14 mouse cellular contexts compared by ENCODE assay signal in the genomic region with DNA sequence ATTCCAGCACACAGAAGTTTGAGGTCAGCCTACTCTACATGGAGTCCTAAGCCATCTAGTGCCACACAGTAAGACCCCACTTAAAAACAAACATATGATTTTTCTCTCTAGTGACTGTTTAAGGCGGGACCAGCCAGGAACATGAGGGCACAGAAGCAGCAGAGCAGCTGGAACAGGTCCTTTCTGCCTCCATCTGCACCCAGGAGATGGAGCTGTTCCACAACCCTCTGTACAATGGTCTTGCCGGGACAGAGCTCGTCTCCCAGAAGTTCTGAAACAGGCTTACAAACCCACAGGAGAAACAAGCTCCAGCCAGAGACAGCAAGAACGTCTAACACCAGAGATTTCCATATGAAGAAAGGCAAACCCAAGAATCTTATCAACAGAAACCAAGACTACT. TPM values are rescaled to one million over a fixed set of nuclear protein-coding genes. Genes with fewer than 3 reads are reported as not detected.
A peak's percentile ranks its signal among the peaks of the same experiment; 100 is the strongest.
DNase-seq lines count a peak whose midpoint lies in the region; ATAC-seq and TF ChIP-seq lines count a peak whose summit lies in the region.
"Had no signal": no experiment of that assay in that cellular context is flagged by ENCODE, and none has a peak within 500 bp of the region (broad histone marks: within the 10 kb centered on the region; RNA-seq: fewer than 3 reads in every experiment).

No protein-coding gene starts in this region.

- no peak for ATAC-seq in kidney, embryonic 14.5 days (ENCODE audit: low FRiP score, low TSS enrichment)
- ATAC-seq in Patski: no peak
- ATAC-seq in lung, postnatal 0 days: peak; percentile 26; the same call in 1 of the 2 replicates
- ATAC-seq in midbrain, embryonic 11.5 days (ENCODE audit: low FRiP score): no peak

- no peak overlapping the region for H3K27ac ChIP-seq in cerebellum, adult 2 months (ENCODE audit: insufficient read depth, low read length)
- H3K27ac ChIP-seq in kidney, embryonic 14.5 days (ENCODE audit: low read depth, low read length): no peak overlapping the region
- no peak overlapping the region for H3K27ac ChIP-seq in lung, postnatal 0 days (ENCODE audit: low read length)
- no peak overlapping the region for H3K27ac ChIP-seq in midbrain, embryonic 11.5 days (ENCODE audit: low read depth, low read length)
- no peak overlapping the region for H3K27ac ChIP-seq in embryonic facial prominence, embryonic 10.5 days (replicated peaks)
- H3K27ac ChIP-seq: forebrain, embryonic 10.5 days; hindbrain, embryonic 14.5 days; limb, embryonic 13.5 days had no signal

- H3K36me3 ChIP-seq in kidney, embryonic 14.5 days (ENCODE audit: control insufficient read depth, insufficient read depth, low read length): no peaks in the 10 kb centered on the region
- H3K36me3 ChIP-seq in lung, postnatal 0 days (ENCODE audit: insufficient read depth, low read length): no peaks in the 10 kb centered on the region
- no peaks in the 10 kb centered on the region for H3K36me3 ChIP-seq in midbrain, embryonic 11.5 days (ENCODE audit: control insufficient read depth, insufficient read depth, low read length)
- H3K36me3 ChIP-seq in embryonic facial prominence, embryonic 10.5 days (replicated peaks): no peaks in the 10 kb centered on the region
- H3K36me3 ChIP-seq: forebrain, embryonic 10.5 days; G1E; limb, embryonic 13.5 days had no signal

- no peaks in the 10 kb centered on the region for H3K9me3 ChIP-seq in kidney, embryonic 14.5 days (ENCODE audit: control insufficient read depth, low read length)
- no peaks in the 10 kb centered on the region for H3K9me3 ChIP-seq in lung, postnatal 0 days (ENCODE audit: low read length)
- H3K9me3 ChIP-seq in midbrain, embryonic 11.5 days (ENCODE audit: control insufficient read depth, low read length): no peaks in the 10 kb centered on the region
- H3K9me3 ChIP-seq in embryonic facial prominence, embryonic 10.5 days: no peaks in the 10 kb centered on the region
- H3K9me3 ChIP-seq: forebrain, embryonic 10.5 days; limb, embryonic 13.5 days; megakaryocyte, embryonic 14.5 days had no signal

- H3K9ac ChIP-seq in kidney, embryonic 14.5 days (ENCODE audit: low read depth, low read length): no peak overlapping the region
- H3K9ac ChIP-seq in lung, postnatal 0 days (replicated peaks; ENCODE audit: low read depth): no peak overlapping the region
- H3K9ac ChIP-seq in midbrain, embryonic 11.5 days (ENCODE audit: low read length): no peak overlapping the region
- H3K9ac ChIP-seq: hindbrain, embryonic 14.5 days; limb, embryonic 13.5 days had no signal

- CTCF ChIA-PET in Patski (lab: Charles Lee): no interaction called here

- 59% methylated on average over 4 of the region's 4 CpGs for WGBS in cerebellum, adult 2 months
- 57% methylated on average over 4 of the region's 4 CpGs for WGBS in kidney, embryonic 14.5 days
- 60% methylated on average over 4 of the region's 4 CpGs for WGBS in lung, postnatal 0 days
- WGBS in midbrain, embryonic 11.5 days: 75% methylated on average over 4 of the region's 4 CpGs
- WGBS in embryonic facial prominence, embryonic 10.5 days: 79% methylated on average over 4 of the region's 4 CpGs

- POLR2A ChIA-PET in Patski (lab: Charles Lee): no interaction called here

- in situ Hi-C loops in Patski (cut with MboI; ENCODE audit: low pct_unique_long_range_greater_than_20kb): loop anchor here (25.0 kb wide), 1 partner anchor 624 kb away; the partner anchor contains the start of genes Ces2e and Ces2f

- DNase-seq in cerebellum, adult 2 months: no peak
- no peak for DNase-seq in cerebellum, postnatal 36 days
- peak; percentile 59 for DNase-seq in kidney, postnatal 10 days
- no peak for DNase-seq in Patski (ENCODE audit: low read depth, low spot score)
- peak; percentile 17 for DNase-seq in lung, postnatal 0 days (ENCODE audit: low spot score)
- no peak for DNase-seq in midbrain, embryonic 11.5 days (ENCODE audit: low spot score, missing footprints)
- DNase-seq in embryonic facial prominence, embryonic 10.5 days (ENCODE audit: low spot score): no peak
- DNase-seq: embryo, embryonic 11 days had no signal

- no peak for TF ChIP-seq POLR2A in cerebellum, adult 2 months (IDR thresholded peaks at IDR 0.05; ENCODE audit: borderline replicate concordance, insufficient read depth, low read length)

- peak; percentile 14; the same call in 1 of the 2 replicates for TF ChIP-seq CTCF in cerebellum, adult 2 months (IDR thresholded peaks at IDR 0.05; ENCODE audit: borderline replicate concordance, insufficient read depth, low read depth, low read length)
- peak; percentile 26 for TF ChIP-seq CTCF in Patski (IDR thresholded peaks at IDR 0.05)
- TF ChIP-seq CTCF in lung, postnatal 0 days (IDR thresholded peaks at IDR 0.05): peak; percentile 61

- TF ChIP-seq EP300 in lung, postnatal 0 days (IDR thresholded peaks at IDR 0.05): no peak

- H3K4me2 ChIP-seq in kidney, embryonic 14.5 days (replicated peaks; ENCODE audit: low read depth, low read length): no peak overlapping the region
- no peak overlapping the region for H3K4me2 ChIP-seq in lung, postnatal 0 days (replicated peaks; ENCODE audit: low read depth, low read length)
- no peak overlapping the region for H3K4me2 ChIP-seq in midbrain, embryonic 11.5 days
- H3K4me2 ChIP-seq: hindbrain, embryonic 14.5 days; limb, embryonic 13.5 days had no signal

- no peaks in the 10 kb centered on the region for H3K27me3 ChIP-seq in cerebellum, adult 2 months (ENCODE audit: control insufficient read depth, insufficient read depth, low read length)
- H3K27me3 ChIP-seq in kidney, embryonic 14.5 days (ENCODE audit: control insufficient read depth, insufficient read depth, low read length): no peaks in the 10 kb centered on the region
- peaks cover 28% of the 10 kb centered on the region for H3K27me3 ChIP-seq in Patski
- H3K27me3 ChIP-seq in lung, postnatal 0 days (replicated peaks; ENCODE audit: insufficient read depth, low read length): no peaks in the 10 kb centered on the region
- no peaks in the 10 kb centered on the region for H3K27me3 ChIP-seq in midbrain, embryonic 11.5 days (ENCODE audit: control insufficient read depth, insufficient read depth, low read length)
- no peaks in the 10 kb centered on the region for H3K27me3 ChIP-seq in embryonic facial prominence, embryonic 10.5 days (replicated peaks; ENCODE audit: low read depth, poor library complexity, severe bottlenecking)
- H3K27me3 ChIP-seq: limb, embryonic 13.5 days; megakaryocyte, embryonic 14.5 days had no signal

- H3K4me1 ChIP-seq in cerebellum, adult 2 months (ENCODE audit: control insufficient read depth, insufficient read depth, low read length): peaks cover 2% of the 10 kb centered on the region; the same call in 1 of the 2 replicates
- H3K4me1 ChIP-seq in kidney, embryonic 14.5 days (ENCODE audit: control insufficient read depth, insufficient read depth, low read length): no peaks in the 10 kb centered on the region
- no peaks in the 10 kb centered on the region for H3K4me1 ChIP-seq in lung, postnatal 0 days (ENCODE audit: insufficient read depth, low read depth, low read length)
- no peaks in the 10 kb centered on the region for H3K4me1 ChIP-seq in midbrain, embryonic 11.5 days (ENCODE audit: control insufficient read depth, insufficient read depth, low read length)
- H3K4me1 ChIP-seq in embryonic facial prominence, embryonic 10.5 days: no peaks in the 10 kb centered on the region
- H3K4me1 ChIP-seq: forebrain, embryonic 10.5 days; limb, embryonic 13.5 days; megakaryocyte, embryonic 14.5 days had no signal

- H3K4me3 ChIP-seq in cerebellum, adult 2 months (replicated peaks; ENCODE audit: insufficient read depth, low read depth, low read length): no peak overlapping the region
- no peak overlapping the region for H3K4me3 ChIP-seq in kidney, embryonic 14.5 days (ENCODE audit: low read length)
- H3K4me3 ChIP-seq in lung, postnatal 0 days (ENCODE audit: low read depth, low read length): no peak overlapping the region
- no peak overlapping the region for H3K4me3 ChIP-seq in midbrain, embryonic 11.5 days (ENCODE audit: low read depth, low read length)
- H3K4me3 ChIP-seq in embryonic facial prominence, embryonic 10.5 days: no peak overlapping the region
- H3K4me3 ChIP-seq: forebrain, embryonic 10.5 days; limb, embryonic 13.5 days; megakaryocyte, embryonic 14.5 days had no signal

RNA-seq across cellular contexts. Expression of gene Cmtm1, which starts 3.4 kb away (rescaled TPM):
- not detected in 2 replicates for polyA plus RNA-seq in cerebellum, adult 2 months (2012; rRNA removed)
- not detected in 2 replicates for polyA plus RNA-seq in kidney, embryonic 14.5 days (2014; fragmentation: Nextera tagmentation; extraction: Ambion mirVana)
- 0.14 TPM for polyA plus RNA-seq in Patski (2021)
- not detected in 2 replicates for polyA plus RNA-seq in lung, postnatal 0 days (2015; fragmentation: Nextera tagmentation; extraction: Ambion mirVana)
- polyA plus RNA-seq in midbrain, embryonic 11.5 days (2014; fragmentation: Nextera tagmentation; extraction: Ambion mirVana): not detected in 2 replicates
- polyA plus RNA-seq in embryonic facial prominence, embryonic 10.5 days (2016; fragmentation: Nextera tagmentation; extraction: Ambion mirVana): not detected in 2 replicates
- polyA plus RNA-seq: forebrain, embryonic 10.5 days; G1E; hindbrain, embryonic 14.5 days; limb, embryonic 13.5 days had no signal

RNA-seq across cellular contexts. Expression of gene Gm45711, which starts 3.4 kb away (rescaled TPM):
- polyA plus RNA-seq in cerebellum, adult 2 months (2012; rRNA removed): not detected in 2 replicates
- not detected in 2 replicates for polyA plus RNA-seq in kidney, embryonic 14.5 days (2014; fragmentation: Nextera tagmentation; extraction: Ambion mirVana)
- not detected for polyA plus RNA-seq in Patski (2021)
- polyA plus RNA-seq in lung, postnatal 0 days (2015; fragmentation: Nextera tagmentation; extraction: Ambion mirVana): not detected in 2 replicates
- not detected in 2 replicates for polyA plus RNA-seq in midbrain, embryonic 11.5 days (2014; fragmentation: Nextera tagmentation; extraction: Ambion mirVana)
- polyA plus RNA-seq in embryonic facial prominence, embryonic 10.5 days (2016; fragmentation: Nextera tagmentation; extraction: Ambion mirVana): not detected in 2 replicates
- polyA plus RNA-seq: forebrain, embryonic 10.5 days; G1E; hindbrain, embryonic 14.5 days; limb, embryonic 13.5 days had no signal

RNA-seq across cellular contexts. Expression of gene Gm11020, which starts 8.1 kb away (rescaled TPM):
- polyA plus RNA-seq in cerebellum, adult 2 months (2012; rRNA removed): not detected in 2 replicates
- not detected in 2 replicates for polyA plus RNA-seq in kidney, embryonic 14.5 days (2014; fragmentation: Nextera tagmentation; extraction: Ambion mirVana)
- polyA plus RNA-seq in Patski (2021): not detected
- polyA plus RNA-seq in lung, postnatal 0 days (2015; fragmentation: Nextera tagmentation; extraction: Ambion mirVana): not detected in 2 replicates
- polyA plus RNA-seq in midbrain, embryonic 11.5 days (2014; fragmentation: Nextera tagmentation; extraction: Ambion mirVana): not detected in 2 replicates
- polyA plus RNA-seq in embryonic facial prominence, embryonic 10.5 days (2016; fragmentation: Nextera tagmentation; extraction: Ambion mirVana): not detected in 2 replicates
- polyA plus RNA-seq: forebrain, embryonic 10.5 days; G1E; hindbrain, embryonic 14.5 days; limb, embryonic 13.5 days had no signal

RNA-seq across cellular contexts. Expression of gene Cmtm2b, which starts 8.7 kb away (rescaled TPM):
- not detected in 2 replicates for polyA plus RNA-seq in cerebellum, adult 2 months (2012; rRNA removed)
- not detected in 2 replicates for polyA plus RNA-seq in kidney, embryonic 14.5 days (2014; fragmentation: Nextera tagmentation; extraction: Ambion mirVana)
- not detected for polyA plus RNA-seq in Patski (2021)
- not detected in 2 replicates for polyA plus RNA-seq in lung, postnatal 0 days (2015; fragmentation: Nextera tagmentation; extraction: Ambion mirVana)
- not detected in 2 replicates for polyA plus RNA-seq in midbrain, embryonic 11.5 days (2014; fragmentation: Nextera tagmentation; extraction: Ambion mirVana)
- polyA plus RNA-seq in embryonic facial prominence, embryonic 10.5 days (2016; fragmentation: Nextera tagmentation; extraction: Ambion mirVana): not detected in 2 replicates
- polyA plus RNA-seq: forebrain, embryonic 10.5 days; G1E; hindbrain, embryonic 14.5 days; limb, embryonic 13.5 days had no signal

RNA-seq across cellular contexts. Expression of gene Cmtm2a, which starts 20.3 kb away (rescaled TPM):
- polyA plus RNA-seq in cerebellum, adult 2 months (2012; rRNA removed): not detected in 2 replicates
- polyA plus RNA-seq in kidney, embryonic 14.5 days (2014; fragmentation: Nextera tagmentation; extraction: Ambion mirVana): not detected in 2 replicates
- polyA plus RNA-seq in Patski (2021): not detected
- not detected in 2 replicates for polyA plus RNA-seq in lung, postnatal 0 days (2015; fragmentation: Nextera tagmentation; extraction: Ambion mirVana)
- polyA plus RNA-seq in midbrain, embryonic 11.5 days (2014; fragmentation: Nextera tagmentation; extraction: Ambion mirVana): not detected in 2 replicates
- polyA plus RNA-seq in embryonic facial prominence, embryonic 10.5 days (2016; fragmentation: Nextera tagmentation; extraction: Ambion mirVana): not detected in 2 replicates
- polyA plus RNA-seq: forebrain, embryonic 10.5 days; G1E; hindbrain, embryonic 14.5 days; limb, embryonic 13.5 days had no signal

Comparison
In these comparisons a context has a peak if more than half of its experiments do, and no peak if none do; other contexts are left out.
1. DNase-seq: peak in kidney, postnatal 10 days (single experiment) and lung, postnatal 0 days (single experiment); none in cerebellum, adult 2 months (0 of 2), cerebellum, postnatal 36 days (0 of 2), Patski (single experiment), midbrain, embryonic 11.5 days (single experiment) and embryonic facial prominence, embryonic 10.5 days (single experiment).
2. Peak in every context shown above with its lines, with median percentiles within 50 percentile points of each other: CTCF ChIP-seq.